Mouse (Mus musculus): Measurements from ENCODE around the gene Nppc. TPM values are rescaled to one million over a fixed set of nuclear protein-coding genes. Genes with fewer than 3 reads are reported as not detected.

Gene Nppc
- total RNA-seq (2023): not detected

DNA sequence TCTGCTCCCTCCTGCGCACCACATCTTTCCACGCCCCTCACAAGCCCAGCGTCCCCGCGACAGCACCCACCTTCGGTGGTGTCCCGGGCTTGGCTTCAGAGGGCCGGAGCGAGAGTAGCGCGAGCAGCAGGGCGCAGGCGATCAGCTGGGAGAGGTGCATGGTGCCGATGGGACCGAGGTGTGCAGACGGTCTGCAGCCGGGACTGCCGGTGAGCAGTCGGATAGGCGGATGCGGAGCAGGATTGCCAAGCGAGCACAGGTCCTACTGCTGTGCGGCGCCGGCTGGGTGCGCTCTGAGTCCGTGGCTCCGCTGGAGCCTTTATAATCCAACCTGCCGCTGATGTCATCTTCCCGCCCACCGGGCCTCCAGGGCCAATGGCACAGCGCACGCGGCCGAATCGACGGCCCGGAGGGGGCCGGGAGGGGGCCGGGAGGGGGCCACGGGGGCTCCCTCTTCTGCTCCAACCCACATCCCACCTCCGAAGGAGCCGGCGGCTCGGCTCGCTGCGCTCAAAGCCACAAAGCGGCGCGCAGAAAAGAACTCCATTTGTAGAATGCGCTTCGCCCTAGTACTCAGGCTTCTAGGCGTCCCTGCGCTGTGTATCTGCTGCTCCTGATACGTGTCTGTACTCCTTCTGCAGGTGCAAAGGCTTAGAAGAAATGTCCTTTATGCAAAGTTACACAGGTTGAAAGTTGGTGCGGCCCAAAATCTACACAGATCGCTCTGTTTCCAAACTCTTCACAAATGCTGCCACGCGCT is at the start of gene Nppc:
Gene Nppc (minus strand): TSS at position 293 of the 760 bp plus-strand sequence.

DNA sequence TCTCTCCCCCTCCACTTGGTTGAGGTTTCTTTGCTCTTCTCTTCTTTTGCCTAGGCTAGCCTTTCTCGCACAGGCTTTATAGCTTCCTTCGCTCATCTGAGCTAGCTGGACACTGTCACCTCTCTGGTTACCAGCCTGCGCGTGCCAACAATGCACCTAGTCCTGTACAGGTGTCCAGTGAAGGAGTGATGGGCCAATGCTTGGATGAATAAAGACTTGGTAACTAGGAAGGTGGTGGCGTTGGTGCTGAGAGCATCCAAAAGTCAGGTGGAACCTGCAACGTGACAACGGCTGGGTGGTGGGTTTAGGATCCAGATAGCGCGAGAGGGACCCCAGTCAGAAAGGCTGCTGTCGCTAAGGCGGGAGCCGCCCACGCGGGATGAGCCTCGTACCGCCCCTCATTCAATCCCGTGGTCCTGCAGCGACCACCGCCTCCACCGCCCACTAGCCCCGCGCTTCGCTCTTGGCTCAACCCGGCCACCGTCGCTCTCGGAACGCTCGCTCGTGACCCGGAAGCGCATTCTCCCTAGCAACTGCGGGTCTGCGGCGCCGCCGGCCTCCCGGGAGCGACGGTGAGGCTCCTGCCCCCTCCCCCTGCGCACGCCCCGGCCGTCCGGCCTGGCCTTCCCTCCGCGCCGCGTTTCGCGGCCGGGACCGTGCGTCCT is 33.1 kb upstream of the Nppc start, which contains the start of gene Dis3l2:
Gene Dis3l2 (plus strand): TSS at position 509 of the 665 bp plus-strand sequence.

Other genes starting within 250 kb of the Nppc start
- gene Nmur1, start 244.3 kb downstream of the Nppc start, total RNA-seq (2023): not detected
- gene Tex44, start 244.2 kb downstream of the Nppc start, total RNA-seq (2023): not detected
- 1,388 TPM for gene Ptma, start 143.8 kb downstream of the Nppc start, total RNA-seq (2023)
- 13.7 TPM for gene Pde6d, start 87.9 kb downstream of the Nppc start, total RNA-seq (2023)
- gene Cops7b, start 87.7 kb downstream of the Nppc start, total RNA-seq (2023): 8.7 TPM
- gene Dis3l2, start 33.2 kb upstream of the Nppc start, total RNA-seq (2023): 24.4 TPM

Measured in CD4-positive naive resting alpha-beta T cell, adult 76 days (primary cell).